Mouse (Mus musculus) embryonic stem cell, embryonic (primary cell): Measurements from ENCODE around the gene Fam50a.
"Not testable (repeated sequence)": the region's sequence is repeated elsewhere in the genome, so short reads cannot be mapped to it uniquely, and the experiment has no call there.

ENCODE experiments used
- CTCF ChIA-PET, 4 experiments: fragments of 300-600 bp in 2 of 4; fragments of 350-600 bp in 2 of 4; sonication (Branson Sonifier 250); formaldehyde crosslinking; loops; one replicate each; lab custom pipeline; 2022; ENCODE audit warnings: inconsistent platforms in 2 of 4; lab: Charles Lee
- POLR2A ChIA-PET, 4 experiments: fragments of 300-600 bp in 2 of 4; fragments of 350-600 bp in 2 of 4; sonication (Branson Sonifier 250); formaldehyde crosslinking; loops; one replicate each; lab custom pipeline; 2022; ENCODE audit warnings: antibody characterized with exemption in 4 of 4, inconsistent platforms in 1 of 4; lab: Charles Lee

The Fam50a gene

GRCm38 (mm10) chrX:74298348-74298747 lies 14.5 kb upstream of the Fam50a start:
- ChIA-PET CTCF (no interaction called here), POLR2A (interaction anchor here in 2 of 4 experiments (0.6 to 4.0 kb wide), 16 partner anchors 9 to 75 kb away, joined by 3 to 38 read pairs (median 6); partner anchors contain the start of genes Fam50a (in 2 of the 2), Rpl10 (in 2 of the 2), Slc10a3 (in 2 of the 2) and Taz (in 2 of the 2))

DNA sequence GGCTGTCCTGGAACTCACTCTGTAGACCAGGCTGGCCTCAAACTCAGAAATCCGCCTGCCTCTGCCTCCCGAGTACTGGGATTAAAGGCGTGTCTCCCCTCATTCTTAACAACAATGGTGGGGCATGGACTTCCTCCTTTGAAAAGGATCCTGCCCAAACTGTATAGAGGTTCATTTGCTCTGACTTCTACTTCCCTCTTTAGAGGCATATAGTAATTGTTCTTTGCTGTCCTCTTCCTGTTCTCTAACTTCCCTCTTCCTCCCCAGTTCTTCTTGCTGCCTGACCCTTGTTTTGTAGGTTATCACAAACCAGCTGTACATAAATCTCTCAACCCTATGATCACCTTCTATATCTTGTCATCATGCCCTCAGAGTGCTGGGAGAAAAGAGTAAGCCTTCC lies 13.1 kb upstream of the Fam50a start:
- ChIA-PET CTCF (no interaction called here), POLR2A (interaction anchor here in 2 of 4 experiments (0.8 to 4.0 kb wide), 3 partner anchors 29 to 69 kb away, joined by 3 to 20 read pairs (median 4); partner anchors contain the start of gene Rpl10 (in 2 of the 2))

DNA sequence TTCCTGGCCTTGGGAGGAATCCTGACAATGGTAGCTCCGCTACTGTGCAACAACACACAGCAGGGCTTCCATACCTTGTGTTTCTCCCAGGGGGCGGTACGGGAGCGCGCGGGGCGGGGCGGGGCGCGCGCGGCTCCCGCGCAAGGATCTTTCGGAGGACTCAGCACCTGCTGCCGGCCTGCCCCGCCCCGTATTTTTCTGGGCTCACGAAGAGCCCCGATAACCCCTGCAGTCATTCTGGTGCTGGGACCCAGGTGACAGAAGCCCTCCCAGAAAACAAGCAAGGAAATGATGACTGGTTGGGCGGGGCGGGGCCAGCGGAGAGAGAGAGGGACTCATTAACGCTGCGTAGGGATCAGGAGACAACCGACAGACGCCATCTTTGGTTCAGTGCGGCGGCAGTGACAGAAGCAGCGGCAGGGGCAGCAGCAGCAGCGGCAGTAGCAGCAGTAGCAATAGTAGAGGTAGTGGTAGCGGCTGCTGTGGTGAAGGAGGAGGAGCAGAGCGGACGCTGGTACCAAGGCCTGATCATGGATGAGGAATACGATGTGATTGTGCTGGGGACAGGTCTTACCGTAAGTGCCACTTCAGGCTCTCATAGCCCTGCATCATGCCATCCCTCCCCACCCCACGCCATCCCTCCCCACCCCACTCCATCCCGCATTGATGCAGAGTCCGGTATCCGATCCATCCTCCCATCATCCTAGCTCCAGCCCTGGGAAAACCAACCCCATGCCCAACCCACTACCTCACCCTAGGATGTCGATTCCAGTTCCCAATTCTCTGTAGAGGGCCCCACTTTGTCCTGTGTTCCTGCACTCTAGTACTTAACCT lies 7.7 kb upstream of the Fam50a start, which contains the start of gene Gdi1:
Gene Gdi1, plus strand, starts transcription at position 132 of the 834 bp plus-strand sequence.
- POLR2A ChIA-PET, result interaction anchor here (0.5 to 1.5 kb wide), 38 partner anchors 8 to 777 kb away, joined by 3 to 27 read pairs (median 4); partner anchors contain the start of genes Fam50a (in 3 of the 4), Rpl10 (in 3 of the 4), Emd (in 2 of the 4) and Taz (in 2 of the 4)
- CTCF ChIA-PET, result interaction anchor here in 1 of 4 experiments (1.0 to 1.1 kb wide), 2 partner anchors 24 to 35 kb away, joined by 5 to 6 read pairs; partner anchors contain the start of gene Taz

DNA sequence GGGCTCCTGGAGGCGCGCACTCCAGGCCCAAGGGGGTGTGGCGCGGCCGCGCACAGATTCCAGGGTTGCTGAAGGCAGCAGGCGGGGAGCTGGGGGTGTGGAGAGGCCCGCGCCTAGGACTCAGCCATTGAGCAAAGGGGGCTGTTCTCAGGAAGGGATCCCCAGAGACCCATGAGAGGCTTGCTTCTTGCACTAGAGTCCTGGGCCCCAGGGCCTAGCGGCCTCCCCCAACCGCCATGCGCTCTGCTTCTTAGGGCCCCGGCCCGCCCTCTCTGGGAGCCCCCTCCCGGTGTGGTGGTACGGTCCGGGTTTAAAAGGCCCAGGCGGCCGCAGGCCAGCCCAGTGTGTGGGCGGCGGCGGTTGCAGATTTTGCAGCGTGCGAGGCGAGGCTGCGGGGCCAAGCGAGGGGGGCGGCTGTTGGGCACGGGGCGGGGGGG lies 15.9 kb downstream of the Fam50a start, which contains the start of gene Plxna3:
Gene Plxna3, plus strand, starts transcription at position 342 of the 437 bp plus-strand sequence.
- POLR2A ChIA-PET, result interaction anchor here in 3 of 4 experiments (0.5 to 5.0 kb wide), 32 partner anchors 10 to 157 kb away, joined by 3 to 43 read pairs (median 4); partner anchors contain the start of genes Fam50a (in 3 of the 3), Rpl10 (in 3 of the 3), G6pdx (in 2 of the 3) and Atp6ap1 (in 1 of the 3)
- CTCF ChIA-PET, result interaction anchor here in 2 of 4 experiments (1.0 to 1.5 kb wide), 2 partner anchors 80 kb away, joined by 3 to 6 read pairs; no protein-coding TSS in a partner anchor

DNA sequence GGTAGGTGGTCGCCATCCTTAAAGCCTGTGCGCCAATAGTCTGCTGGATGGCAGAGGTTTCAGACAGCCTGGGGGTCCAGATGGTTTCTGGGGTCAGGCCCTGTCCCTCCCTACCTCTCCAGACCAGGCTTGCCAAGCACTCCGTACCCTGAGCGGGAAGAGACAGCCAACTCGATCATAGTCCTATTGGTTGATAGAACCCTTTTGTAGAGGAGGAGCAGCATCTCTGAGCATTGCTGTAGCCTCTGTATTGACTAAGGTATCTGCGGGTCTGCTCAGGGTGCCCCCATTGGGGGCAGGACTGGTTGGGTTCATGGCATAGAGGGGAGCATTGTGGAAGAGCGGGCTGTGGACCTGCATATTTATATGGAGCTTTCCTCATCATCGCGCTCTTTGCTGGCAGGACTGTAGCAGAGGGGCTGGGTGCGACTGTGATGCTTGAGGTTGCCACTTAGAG lies 16.4 kb downstream of the Fam50a start:
- POLR2A ChIA-PET, result interaction anchor here in 3 of 4 experiments (0.6 to 5.0 kb wide), 38 partner anchors 8 to 608 kb away, joined by 3 to 43 read pairs (median 4); partner anchors contain the start of genes Fam50a (in 3 of the 3), Rpl10 (in 3 of the 3), G6pdx (in 2 of the 3) and Gdi1 (in 2 of the 3)
- CTCF ChIA-PET, result interaction anchor here in 2 of 4 experiments (1.0 to 1.5 kb wide), 2 partner anchors 80 to 81 kb away, joined by 3 to 6 read pairs; no protein-coding TSS in a partner anchor

DNA sequence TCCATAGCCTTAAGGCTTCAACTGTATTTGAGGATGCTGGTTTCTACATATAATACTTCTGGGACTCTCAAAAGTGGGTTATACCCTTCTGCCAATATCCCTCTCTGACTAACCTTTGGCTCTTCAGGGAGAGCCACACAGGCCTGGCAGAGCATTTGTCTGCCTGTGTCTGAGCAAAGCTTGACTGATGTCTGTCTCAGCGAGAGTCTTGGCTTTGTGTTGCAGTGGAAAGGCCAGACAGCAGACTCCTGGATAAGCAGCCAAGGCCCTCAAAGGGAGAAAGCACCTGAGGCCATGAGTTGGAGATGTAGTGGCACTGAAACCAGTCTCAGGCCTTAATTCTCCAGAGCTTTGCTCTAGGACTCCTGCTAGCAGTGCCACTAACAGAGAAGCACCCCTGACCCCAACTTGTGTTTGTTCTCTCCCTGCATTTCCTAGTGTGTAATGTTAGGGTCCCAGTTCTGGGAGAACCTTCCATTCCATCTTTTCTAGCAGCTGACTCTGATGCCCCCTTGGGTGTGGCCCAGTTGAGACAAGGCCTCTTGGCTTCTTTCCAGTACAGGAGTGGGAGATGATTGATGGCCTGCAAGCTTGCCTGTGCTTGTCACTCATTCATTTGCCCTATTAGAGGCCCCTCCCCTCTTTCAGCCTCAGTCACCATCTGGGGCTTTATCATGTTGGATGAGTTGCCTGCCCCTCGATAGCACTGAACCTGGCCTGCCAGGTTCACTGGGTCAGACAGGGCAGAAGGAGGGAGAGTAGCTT lies 17.5 kb downstream of the Fam50a start:
- ChIA-PET POLR2A (interaction anchor here in 3 of 4 experiments (0.7 to 5.0 kb wide), 19 partner anchors 9 to 401 kb away, joined by 3 to 43 read pairs (median 4); partner anchors contain the start of genes Rpl10 (in 3 of the 3), Gdi1 (in 2 of the 3), Fam50a (in 1 of the 3) and Lage3 (in 1 of the 3)), CTCF (interaction anchor here in 1 of 4 experiments (1.3 kb wide), 1 partner anchor 10 kb away, joined by 4 read pairs; no protein-coding TSS in a partner anchor)

DNA sequence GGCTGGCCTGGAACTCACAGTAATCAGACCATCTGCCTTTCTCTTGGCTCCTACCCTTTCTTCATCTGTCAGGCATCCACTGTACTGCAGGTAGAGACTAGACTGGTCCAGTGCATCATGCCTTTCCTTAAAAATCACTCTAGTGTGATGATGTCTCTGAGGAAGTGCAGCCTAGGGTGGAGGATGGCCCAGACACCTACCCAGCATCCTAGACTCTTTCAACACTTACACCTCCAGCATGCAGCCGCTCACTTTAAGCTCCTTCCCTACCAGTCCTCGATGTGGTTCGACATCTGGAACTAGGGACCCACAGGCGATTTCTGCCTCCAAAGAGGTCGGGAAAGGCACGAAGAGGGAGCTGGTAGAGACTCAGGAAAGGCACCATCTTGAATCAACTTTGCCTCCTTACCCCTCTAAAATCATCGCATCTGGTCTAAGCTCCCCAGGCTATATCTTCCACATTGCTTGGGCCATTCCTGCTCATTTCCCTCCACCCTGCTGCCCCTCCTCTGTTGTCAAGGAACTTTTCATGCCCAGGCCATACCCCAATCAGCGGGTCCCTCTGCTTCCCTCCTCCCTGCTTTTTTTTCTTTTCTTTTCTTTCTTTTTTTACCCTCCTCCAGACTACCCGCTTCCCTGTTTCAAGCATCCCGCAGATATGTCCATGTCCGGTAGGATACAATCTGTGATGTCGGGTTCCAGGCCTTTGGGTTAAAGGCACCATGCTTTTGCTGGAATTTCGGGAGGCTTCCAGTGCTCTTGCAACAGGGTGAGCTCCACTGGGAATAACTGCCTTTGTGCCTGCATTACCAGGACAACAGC lies 40.0 kb downstream of the Fam50a start:
- CTCF ChIA-PET, result interaction anchor here in 1 of 4 experiments (0.6 to 1.0 kb wide), 2 partner anchors 21 to 104 kb away, joined by 3 to 6 read pairs; partner anchors contain the start of gene Flna
- POLR2A ChIA-PET, result interaction anchor here in 3 of 4 experiments (0.5 to 3.1 kb wide), 28 partner anchors 9 to 1365 kb away, joined by 3 to 24 read pairs (median 4); partner anchors contain the start of genes Rpl10 (in 3 of the 3), Plxna3 (in 2 of the 3), Slc10a3 (in 2 of the 3) and Ubl4a (in 2 of the 3)

DNA sequence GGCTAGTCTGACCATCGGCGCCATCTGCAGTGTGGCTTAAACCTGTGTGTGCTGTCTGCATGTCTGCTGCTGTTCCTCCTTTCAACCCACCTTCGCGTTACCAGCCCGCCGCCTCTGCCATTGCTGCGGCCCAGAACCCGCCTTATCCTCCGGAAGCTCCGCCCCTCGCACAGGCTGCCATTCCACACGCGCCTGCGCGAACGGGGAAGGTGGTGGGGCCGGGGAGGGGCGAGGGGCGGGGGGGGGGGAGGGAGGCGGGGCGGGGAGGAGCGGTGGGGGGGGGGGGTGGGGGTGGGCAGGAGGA lies 40.6 kb downstream of the Fam50a start, which contains the start of gene Lage3:
Gene Lage3, minus strand, starts transcription at position 152 of the 304 bp plus-strand sequence.
- POLR2A ChIA-PET, result interaction anchor here in 3 of 4 experiments (0.5 to 3.1 kb wide), 26 partner anchors 9 to 1365 kb away, joined by 3 to 24 read pairs (median 4); partner anchors contain the start of genes Rpl10 (in 3 of the 3), Plxna3 (in 2 of the 3), Slc10a3 (in 2 of the 3) and Ubl4a (in 2 of the 3)
- CTCF ChIA-PET, result interaction anchor here in 1 of 4 experiments (0.6 to 1.0 kb wide), 2 partner anchors 20 to 104 kb away, joined by 3 to 6 read pairs; partner anchors contain the start of gene Flna

GRCm38 (mm10) chrX:74357069-74357468 lies 44.2 kb downstream of the Fam50a start:
- CTCF ChIA-PET, result not testable (repeated sequence)
- POLR2A ChIA-PET, result interaction anchor here in 1 of 4 experiments (0.7 kb wide), 1 partner anchor 16 kb away, joined by 3 read pairs; the partner anchor contains the start of genes Slc10a3 and Ubl4a

- POLR2A ChIA-PET, result interaction anchor here in 3 of 4 experiments (0.6 to 1.5 kb wide), 15 partner anchors 8 to 393 kb away, joined by 3 to 9 read pairs (median 4); partner anchors contain the start of genes Fam3a (in 2 of the 3), Ikbkg (in 2 of the 3), Rpl10 (in 2 of the 3) and Atp6ap1 (in 1 of the 3)
Measured at GRCm38 (mm10) chrX:74359171-74359570, 46.3 kb downstream of the Fam50a start.

DNA sequence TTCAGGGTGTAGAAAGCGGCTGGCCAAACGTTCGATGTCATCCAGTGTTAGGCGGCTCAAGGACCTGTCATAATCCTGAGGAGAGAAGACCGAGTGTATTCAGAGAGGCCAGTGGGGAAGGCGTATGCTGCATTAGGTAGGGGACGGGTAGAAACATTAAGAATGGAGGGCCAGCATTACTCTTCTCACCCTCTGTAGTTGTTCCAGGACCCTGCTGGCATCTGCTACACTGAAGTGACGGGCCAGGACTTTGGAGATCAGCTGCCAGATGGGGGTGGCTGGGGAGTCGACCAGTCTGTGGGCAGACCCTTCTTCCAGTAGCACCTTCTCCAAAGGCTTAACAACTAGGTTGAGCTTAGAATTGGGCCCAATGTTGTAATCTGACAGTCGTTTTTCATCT lies 54.7 kb downstream of the Fam50a start:
- CTCF ChIA-PET, result interaction anchor here in 2 of 4 experiments (1.2 to 2.0 kb wide), 5 partner anchors 10 to 344 kb away, joined by 3 to 9 read pairs (median 3); partner anchors contain the start of gene Irak1 (in 1 of the 2)
- POLR2A ChIA-PET, result interaction anchor here (0.8 to 6.6 kb wide), 26 partner anchors 8 to 453 kb away, joined by 3 to 106 read pairs (median 4); partner anchors contain the start of genes Rpl10 (in 4 of the 4), Fam3a (in 2 of the 4), G6pdx (in 2 of the 4) and Gdi1 (in 2 of the 4)

More at GRCm38 (mm10) chrX:74359171-74359570, 46.3 kb downstream of the Fam50a start:
- CTCF ChIA-PET, result interaction anchor here in 3 of 4 experiments (0.6 to 0.8 kb wide), 3 partner anchors 52 to 111 kb away, joined by 3 to 8 read pairs (median 3); no protein-coding TSS in a partner anchor

GRCm38 (mm10) chrX:74368209-74368909 lies 55.5 kb downstream of the Fam50a start:
- ChIA-PET POLR2A (interaction anchor here (0.7 to 6.6 kb wide), 43 partner anchors 9 to 453 kb away, joined by 3 to 106 read pairs (median 4); partner anchors contain the start of genes Rpl10 (in 4 of the 4), Fam3a (in 3 of the 4), Ikbkg (in 3 of the 4) and G6pdx (in 2 of the 4)), CTCF (interaction anchor here in 3 of 4 experiments (0.5 to 2.0 kb wide), 4 partner anchors 9 to 120 kb away, joined by 3 to 9 read pairs (median 4); no protein-coding TSS in a partner anchor)
